Mouse (Mus musculus): ENCODE results near the gene Tmem178b.

DNA sequence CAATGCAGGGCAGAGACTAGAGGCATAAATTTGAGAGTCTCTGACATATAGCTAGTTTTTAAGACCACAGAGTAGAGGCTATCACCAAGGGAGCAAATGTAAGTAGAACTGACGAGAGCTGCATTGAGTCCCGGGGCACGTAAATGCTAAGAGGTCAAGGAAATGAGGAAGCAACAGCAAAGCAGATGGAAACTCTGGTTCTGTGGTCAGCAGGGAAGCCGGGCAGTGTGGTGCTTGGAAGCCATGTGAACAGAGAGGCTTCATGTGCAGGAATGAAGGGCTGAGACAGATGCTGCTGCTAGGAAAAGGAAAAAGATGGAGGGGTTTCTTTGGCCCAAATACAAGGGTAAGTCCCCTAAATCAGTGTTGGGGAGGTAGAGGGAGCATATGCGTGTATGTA, 237.0 kb downstream of the Tmem178b start:
- TF ChIP-seq MYOD1 (IDR thresholded peaks at IDR 0.05; ENCODE audit: control insufficient read depth in 1 of 3, insufficient read length in 2 of 3, low read depth in 2 of 3) (no peak), POLR2A (IDR thresholded peaks at IDR 0.05; ENCODE audit: insufficient read length, low read depth) (no peak)

Measured in myocyte (in vitro differentiated cells).